Mouse (Mus musculus) olfactory bulb, adult 2 months (tissue): Measurements from ENCODE around the gene Fkbpl.

Experiments used
- CTCF ChIP-seq: fragments of 200-500 bp; IDR thresholded peaks from 2 replicates; pipeline ENCODE4 v1.5.1; 2012; ENCODE audit warnings: low read depth, mild to moderate bottlenecking, low read length, moderate library complexity; ENCODE audit not compliant: insufficient read depth
- POLR2A ChIP-seq: fragments of 200-500 bp; IDR thresholded peaks from 2 replicates; pipeline ENCODE4 v1.6.1; 2012; ENCODE audit warnings: mild to moderate bottlenecking, low read depth, low read length, moderate library complexity; ENCODE audit not compliant: insufficient read depth

- no peak for TF ChIP-seq CTCF
- no peak for TF ChIP-seq POLR2A
Measured at GRCm38 (mm10) chr17:34626062-34626772, 18.3 kb upstream of the Fkbpl start.
